Mouse (Mus musculus) olfactory bulb, adult 2 months (tissue): ENCODE data around the gene Rasgef1b. TPM values are rescaled to one million over a fixed set of nuclear protein-coding genes. Genes with fewer than 3 reads are reported as not detected.

ENCODE experiments used
- H3K27ac ChIP-seq: fragments of 200-500 bp; 2 replicates; pipeline ENCODE4 v1.5.1; 2012; ENCODE audit warnings: low read depth, low read length; ENCODE audit not compliant: insufficient read depth
- H3K4me1 ChIP-seq: fragments of 200-500 bp; 2 replicates; pipeline ENCODE4 v1.6.1; 2012; ENCODE audit warnings: low read length; ENCODE audit not compliant: control insufficient read depth, insufficient read depth
- H3K4me3 ChIP-seq: fragments of 200-500 bp; 2 replicates; pipeline ENCODE4 v1.5.1; 2012; ENCODE audit warnings: mild to moderate bottlenecking, low read depth, low read length, moderate library complexity; ENCODE audit not compliant: insufficient read depth
- CTCF ChIP-seq: fragments of 200-500 bp; IDR thresholded peaks from 2 replicates; pipeline ENCODE4 v1.5.1; 2012; ENCODE audit warnings: low read depth, mild to moderate bottlenecking, low read length, moderate library complexity; ENCODE audit not compliant: insufficient read depth
- POLR2A ChIP-seq: fragments of 200-500 bp; IDR thresholded peaks from 2 replicates; pipeline ENCODE4 v1.6.1; 2012; ENCODE audit warnings: mild to moderate bottlenecking, low read depth, low read length, moderate library complexity; ENCODE audit not compliant: insufficient read depth
- WGBS: fragments of 180-500 bp; shearing (Covaris S2); methylation state at CpG from one replicate; pipeline ENCODE4 v1.1.7; 2018; 5-methylcytosine and 5-hydroxymethylcytosine counted together
- polyA plus RNA-seq: library from polyadenylated mRNA; stranded (reverse); fragments of >200 nt; gene quantifications from 2 replicates; pipeline ENCODE4 v1.2.4, GENCODE M21; 2012; ENCODE audit warnings: low replicate concordance; ENCODE audit not compliant: missing spikeins, insufficient read depth, insufficient read length

The Rasgef1b gene
- polyA plus RNA-seq, 1 experiment, result not detected

GRCm38 (mm10) chr5:99286575-99286974 is 442.3 kb downstream of the Rasgef1b start:
- TF ChIP-seq CTCF (no peak), POLR2A (no peak)
- WGBS, result 94% methylated on average over 6 of the region's 6 CpGs
- no peaks in the 10 kb centered on the region for H3K4me1 ChIP-seq

GRCm38 (mm10) chr5:99286024-99286423 is 442.8 kb downstream of the Rasgef1b start:
- TF ChIP-seq CTCF, result no peak
- no peak for TF ChIP-seq POLR2A
- H3K4me3 ChIP-seq, result no peak overlapping the region
- H3K4me1 ChIP-seq, result no peaks in the 10 kb centered on the region
- H3K27ac ChIP-seq, result no peak overlapping the region
- WGBS, result 93% methylated on average over 6 of the region's 6 CpGs

More at GRCm38 (mm10) chr5:99286575-99286974, 442.3 kb downstream of the Rasgef1b start:
- H3K4me3 ChIP-seq, result no peak overlapping the region
- no peak overlapping the region for H3K27ac ChIP-seq

GRCm38 (mm10) chr5:99284369-99284768 is 444.5 kb downstream of the Rasgef1b start:
- H3K27ac ChIP-seq, result no peak overlapping the region
- TF ChIP-seq CTCF (no peak), POLR2A (no peak)
- 93% methylated on average over 7 of the region's 7 CpGs for WGBS
- no peak overlapping the region for H3K4me3 ChIP-seq
- H3K4me1 ChIP-seq, result no peaks in the 10 kb centered on the region

- Histone ChIP-seq H3K27ac (no peak overlapping the region), H3K4me1 (no peaks in the 10 kb centered on the region), H3K4me3 (no peak overlapping the region)
- 87% methylated on average over 3 of the region's 3 CpGs for WGBS
- TF ChIP-seq CTCF, result no peak
- no peak for TF ChIP-seq POLR2A
Observed at GRCm38 (mm10) chr5:99283636-99284035, 445.2 kb downstream of the Rasgef1b start.

DNA sequence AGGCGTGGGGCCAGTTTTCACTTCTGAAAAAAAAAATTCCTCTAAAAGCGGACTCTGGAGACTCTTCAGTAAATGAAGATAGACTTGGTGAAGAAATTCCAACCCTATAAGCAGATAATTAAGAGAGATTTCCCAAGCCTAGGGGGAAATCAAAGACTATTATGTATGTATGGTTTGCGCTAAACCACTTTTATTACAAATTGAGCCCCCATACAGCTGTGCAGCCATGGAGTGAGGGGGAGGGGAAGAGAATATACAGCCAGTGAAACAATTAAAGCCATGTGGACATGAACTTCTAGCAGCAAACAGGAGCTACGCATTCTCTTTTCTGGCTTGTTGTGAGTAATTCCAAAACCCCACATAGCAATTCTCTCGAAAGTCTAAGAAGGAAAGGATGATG is 448.3 kb downstream of the Rasgef1b start:
- WGBS, result 93% methylated on average over 5 of the region's 5 CpGs
- Histone ChIP-seq H3K4me1 (no peaks in the 10 kb centered on the region), H3K27ac (no peak overlapping the region), H3K4me3 (no peak overlapping the region)
- TF ChIP-seq CTCF (no peak), POLR2A (no peak)

GRCm38 (mm10) chr5:99279016-99279757 is 449.7 kb downstream of the Rasgef1b start:
- 69% methylated on average over 9 of the region's 9 CpGs for WGBS
- peaks cover 2% of the 10 kb centered on the region; the same call in 1 of the 2 replicates for H3K4me1 ChIP-seq
- no peak overlapping the region for H3K27ac ChIP-seq
- H3K4me3 ChIP-seq, result no peak overlapping the region
- TF ChIP-seq POLR2A (no peak), CTCF (no peak)

DNA sequence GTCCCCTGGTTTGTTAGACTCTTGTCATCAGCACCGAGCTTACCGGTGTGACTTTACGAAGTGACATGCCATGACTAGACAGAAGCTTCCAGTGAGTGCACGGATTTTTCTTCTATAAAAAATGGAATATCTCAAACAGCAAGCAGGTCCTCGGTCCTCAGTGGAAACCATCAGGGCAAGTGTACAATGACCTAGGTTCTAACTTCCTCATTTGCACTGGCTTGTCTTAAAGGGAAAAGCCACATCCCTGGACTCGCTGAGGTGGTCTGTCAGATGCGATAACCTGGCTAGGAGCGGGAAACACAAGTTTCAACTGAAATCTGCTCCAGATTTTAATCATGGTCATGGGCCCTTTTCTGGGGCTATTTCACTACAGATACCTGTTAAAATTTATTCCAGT is 450.5 kb downstream of the Rasgef1b start:
- TF ChIP-seq POLR2A (no peak), CTCF (no peak)
- 93% methylated on average over 8 of the region's 8 CpGs for WGBS
- H3K4me1 ChIP-seq, result peaks cover 6% of the 10 kb centered on the region; the same call in 1 of the 2 replicates
- H3K27ac ChIP-seq, result no peak overlapping the region
- no peak overlapping the region for H3K4me3 ChIP-seq

GRCm38 (mm10) chr5:99277536-99277935 is 451.3 kb downstream of the Rasgef1b start:
- TF ChIP-seq POLR2A (no peak), CTCF (no peak)
- Histone ChIP-seq H3K27ac (no peak overlapping the region), H3K4me1 (peaks cover 6% of the 10 kb centered on the region; the same call in 1 of the 2 replicates)

DNA sequence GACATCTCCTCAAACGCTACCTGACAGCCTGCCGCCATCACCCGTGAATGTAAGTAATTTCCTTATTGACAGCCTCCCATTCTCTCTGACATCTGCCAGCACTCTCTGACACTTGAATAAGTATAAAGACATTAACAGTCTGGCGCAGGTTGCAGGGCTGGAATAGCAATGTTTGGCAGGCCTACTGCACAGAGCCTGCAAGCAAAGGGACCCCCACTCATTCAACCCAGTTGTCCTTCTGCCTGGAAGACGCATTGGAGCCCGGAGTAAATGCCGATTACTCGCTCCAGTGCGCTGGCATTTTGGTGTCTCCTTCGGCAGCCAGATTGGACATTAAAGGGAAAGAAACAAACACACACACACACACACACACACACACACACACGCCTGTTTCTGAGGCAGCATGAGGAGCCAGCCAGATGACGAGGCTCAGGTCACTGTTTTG is 454.7 kb downstream of the Rasgef1b start:
- no peak for TF ChIP-seq POLR2A
- TF ChIP-seq CTCF, result no peak
- Histone ChIP-seq H3K4me3 (no peak overlapping the region), H3K27ac (no peak overlapping the region), H3K4me1 (peaks cover 6% of the 10 kb centered on the region; the same call in 1 of the 2 replicates)
- WGBS, result 37% methylated on average over 12 of the region's 12 CpGs

More at GRCm38 (mm10) chr5:99277536-99277935, 451.3 kb downstream of the Rasgef1b start:
- 96% methylated on average over 9 of the region's 9 CpGs for WGBS
- H3K4me3 ChIP-seq, result no peak overlapping the region

GRCm38 (mm10) chr5:99271531-99271930 is 457.3 kb downstream of the Rasgef1b start:
- no peak overlapping the region for H3K4me3 ChIP-seq
- no peak overlapping the region for H3K27ac ChIP-seq
- WGBS, result 37% methylated on average over 1 of the region's 1 CpGs
- no peak for TF ChIP-seq CTCF
- no peak for TF ChIP-seq POLR2A
- peaks cover 6% of the 10 kb centered on the region; the same call in 1 of the 2 replicates for H3K4me1 ChIP-seq
